ENCODE assay signal across 16 mouse cellular contexts in genomic region chr9:30283771-30284148, GRCm38 (mm10).
DNase-seq lines count a peak whose midpoint lies in the region.
"Had no signal": no experiment of that assay in that cellular context is flagged by ENCODE, and none has a peak within 500 bp of the region (broad histone marks: within the 10 kb centered on the region; RNA-seq: fewer than 3 reads in every experiment).

No protein-coding gene starts in this region.

- DNase-seq in left cerebral cortex, postnatal 14 days (ENCODE audit: low spot score in 2 of 2): peak; percentile 12 to 44
- DNase-seq in left cerebral cortex, adult 18-20 months (ENCODE audit: low spot score in 2 of 2): no peak
- DNase-seq in right cerebral cortex, postnatal 10 days (ENCODE audit: low spot score in 2 of 2): peak; percentile 39 to 40
- no peak for DNase-seq in right cerebral cortex, adult 18-20 months
- peak; percentile 46 to 59 for DNase-seq in cerebellum, adult 18-20 months
- peak; percentile 63 to 67 for DNase-seq in cerebellum, postnatal 10 days
- no peak for DNase-seq in yolk sac, embryonic 10.5 days (ENCODE audit: low spot score)
- no peak for DNase-seq in heart, adult 11 months
- DNase-seq: forebrain, postnatal 0 days; gastrocnemius, adult 2 months; heart, adult 18-20 months; heart, postnatal 36 days; kidney, adult 8-10 months; kidney, postnatal 14 days; liver, embryonic 13.5 days; thymus, adult 2 months had no signal

- intact Hi-C loops in left cerebral cortex, postnatal 14 days (cut with DNase I): no loop called here

Comparison
In these comparisons a context has a peak if more than half of its experiments do, and no peak if none do; other contexts are left out.
1. DNase-seq: peak in left cerebral cortex, postnatal 14 days (2 of 2), right cerebral cortex, postnatal 10 days (2 of 2), cerebellum, adult 18-20 months (2 of 2) and cerebellum, postnatal 10 days (2 of 2); none in left cerebral cortex, adult 18-20 months (0 of 2), right cerebral cortex, adult 18-20 months (single experiment), yolk sac, embryonic 10.5 days (single experiment) and heart, adult 11 months (single experiment).